Mouse (Mus musculus) limb, embryonic 12.5 days (tissue): ENCODE results near the gene Dpp6. TPM values are rescaled to one million over a fixed set of nuclear protein-coding genes. Genes with fewer than 3 reads are reported as not detected.

Experiments used
- ATAC-seq: fragments of 200-750 bp; cut with Nextera tagmentation; 2 replicates; pipeline ENCODE4 v1.8.0; 2017; ENCODE audit warnings: low read depth, moderate TSS enrichment; ENCODE audit not compliant: insufficient number of reproducible peaks, insufficient read depth, low FRiP score, low TSS enrichment
- H3K27ac ChIP-seq: fragments of 300-500 bp; sonication (generic); 2 replicates; pipeline ENCODE4 v1.5.1; 2016; ENCODE audit warnings: mild to moderate bottlenecking, moderate library complexity
- H3K27me3 ChIP-seq: fragments of 300-500 bp; sonication (generic); 2 replicates; pipeline ENCODE4 v1.6.1; 2016; ENCODE audit warnings: mild to moderate bottlenecking, moderate library complexity
- H3K36me3 ChIP-seq: fragments of 300-500 bp; sonication (generic); 2 replicates; pipeline ENCODE4 v1.6.1; 2016; ENCODE audit warnings: mild to moderate bottlenecking, moderate library complexity
- H3K4me1 ChIP-seq: fragments of 300-500 bp; sonication (generic); replicated peaks from 2 replicates; pipeline ENCODE4 v1.6.1; 2016
- H3K4me2 ChIP-seq: fragments of 300-500 bp; sonication (generic); 2 replicates; pipeline ENCODE4 v1.6.1; 2016; ENCODE audit warnings: mild to moderate bottlenecking, moderate library complexity
- H3K4me3 ChIP-seq: fragments of 300-500 bp; sonication (generic); replicated peaks from 2 replicates; pipeline ENCODE4 v1.5.1; 2016; ENCODE audit warnings: mild to moderate bottlenecking
- H3K9ac ChIP-seq: fragments of 300-500 bp; sonication (generic); replicated peaks from 2 replicates; pipeline ENCODE4 v1.6.1; 2016; ENCODE audit warnings: mild to moderate bottlenecking, moderate library complexity
- H3K9me3 ChIP-seq: fragments of 300-500 bp; sonication (generic); 2 replicates; pipeline ENCODE4 v1.6.1; 2016; ENCODE audit warnings: mild to moderate bottlenecking, moderate library complexity
- WGBS: fragments of 180-500 bp; shearing (Covaris S2); methylation state at CpG from one replicate; pipeline ENCODE4 v1.1.7; 2016; 5-methylcytosine and 5-hydroxymethylcytosine counted together
- polyA plus RNA-seq: library from polyadenylated mRNA; unstranded; fragments of >200 nt; fragmentation: Nextera tagmentation; extraction: Ambion mirVana; gene quantifications from 2 replicates; pipeline ENCODE4 v1.2.1, GENCODE M21; 2016

Gene Dpp6
- polyA plus RNA-seq, 1 experiment from 2014 or later = 1.8 TPM

DNA sequence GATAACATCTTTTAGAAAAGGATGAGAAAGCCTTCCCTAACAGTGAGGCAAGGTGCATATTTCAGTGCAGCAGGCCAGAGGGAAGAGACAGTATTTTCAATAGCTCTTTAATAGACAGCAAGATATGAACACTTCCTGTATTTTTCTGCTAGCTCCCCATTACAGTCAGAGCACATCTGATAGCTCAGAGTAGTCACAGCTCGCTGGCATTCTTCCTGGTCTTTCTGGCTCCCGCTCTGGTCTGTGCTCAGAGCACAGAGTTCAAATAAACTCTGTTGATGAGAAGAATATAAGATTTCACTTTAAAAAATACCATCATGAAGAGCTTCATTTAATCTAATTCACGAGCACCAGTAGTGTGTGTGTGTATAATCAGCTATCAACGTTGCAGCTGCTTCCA, 249.8 kb downstream of the Dpp6 start:
- Histone ChIP-seq H3K9me3 (no peaks in the 10 kb centered on the region), H3K4me2 (no peak overlapping the region), H3K4me1 (no peaks in the 10 kb centered on the region), H3K36me3 (no peaks in the 10 kb centered on the region), H3K27me3 (no peaks in the 10 kb centered on the region), H3K4me3 (no peak overlapping the region), H3K9ac (no peak overlapping the region), H3K27ac (no peak overlapping the region)
- ATAC-seq = no peak
- 83% methylated on average over 4 of the region's 4 CpGs for WGBS

GRCm38 (mm10) chr5:27075131-27075591, 258.2 kb downstream of the Dpp6 start:
- H3K36me3 ChIP-seq = no peaks in the 10 kb centered on the region
- ATAC-seq = no peak
- no peak overlapping the region for H3K9ac ChIP-seq
- no peak overlapping the region for H3K4me2 ChIP-seq
- no peaks in the 10 kb centered on the region for H3K27me3 ChIP-seq
- WGBS = 26% methylated on average over 8 of the region's 8 CpGs
- no peak overlapping the region for H3K27ac ChIP-seq
- no peaks in the 10 kb centered on the region for H3K4me1 ChIP-seq
- H3K4me3 ChIP-seq = no peak overlapping the region
- no peaks in the 10 kb centered on the region for H3K9me3 ChIP-seq

DNA sequence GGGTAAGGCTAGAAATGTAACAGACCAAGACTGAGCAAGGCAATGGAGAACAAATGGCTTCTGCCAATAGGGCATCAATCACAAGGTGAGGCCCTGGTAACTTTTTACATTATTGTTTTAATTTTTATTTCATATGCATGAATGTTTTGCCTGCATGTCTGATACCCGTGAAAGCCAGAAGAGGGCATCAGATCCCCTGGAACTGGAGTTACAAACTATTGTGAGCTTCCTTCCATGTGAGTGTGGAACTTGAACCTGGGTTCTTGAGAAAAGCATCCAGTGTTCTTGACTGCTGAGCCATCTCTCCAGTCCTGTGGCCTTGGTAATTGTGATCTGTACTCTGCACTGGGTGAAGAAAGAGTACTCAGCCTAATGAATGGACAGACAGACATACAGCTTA, 259.0 kb downstream of the Dpp6 start:
- no peak for ATAC-seq
- WGBS = 44% methylated on average over 1 of the region's 1 CpGs
- H3K36me3 ChIP-seq = no peaks in the 10 kb centered on the region
- no peaks in the 10 kb centered on the region for H3K9me3 ChIP-seq
- H3K4me1 ChIP-seq = no peaks in the 10 kb centered on the region
- no peak overlapping the region for H3K4me3 ChIP-seq
- H3K27me3 ChIP-seq = no peaks in the 10 kb centered on the region
- H3K4me2 ChIP-seq = no peak overlapping the region
- no peak overlapping the region for H3K9ac ChIP-seq
- H3K27ac ChIP-seq = no peak overlapping the region

DNA sequence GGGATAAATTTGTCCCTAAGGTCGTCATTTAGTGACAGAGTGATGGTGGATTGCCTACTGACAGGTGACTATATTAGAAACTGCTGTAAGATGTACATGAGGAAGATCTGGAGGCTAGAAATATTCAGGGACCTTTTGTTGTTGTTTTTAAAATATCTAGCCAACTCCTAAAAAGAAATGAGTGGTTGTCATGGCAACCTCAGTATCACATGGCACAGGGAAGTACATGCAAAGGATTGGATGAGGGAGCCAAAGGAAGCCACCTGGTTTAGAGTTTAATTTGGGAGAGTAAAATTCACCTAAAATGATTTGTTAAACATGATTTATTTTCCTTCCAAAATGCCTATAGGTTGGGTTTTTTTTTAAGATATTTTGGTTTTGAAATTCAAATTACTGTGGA, 260.8 kb downstream of the Dpp6 start:
- H3K4me1 ChIP-seq = no peaks in the 10 kb centered on the region
- no peak for ATAC-seq
- H3K4me2 ChIP-seq = no peak overlapping the region
- no peak overlapping the region for H3K9ac ChIP-seq
- H3K36me3 ChIP-seq = no peaks in the 10 kb centered on the region
- WGBS = 70% methylated on average over 1 of the region's 1 CpGs
- no peaks in the 10 kb centered on the region for H3K9me3 ChIP-seq
- no peak overlapping the region for H3K27ac ChIP-seq
- no peaks in the 10 kb centered on the region for H3K27me3 ChIP-seq
- H3K4me3 ChIP-seq = no peak overlapping the region

DNA sequence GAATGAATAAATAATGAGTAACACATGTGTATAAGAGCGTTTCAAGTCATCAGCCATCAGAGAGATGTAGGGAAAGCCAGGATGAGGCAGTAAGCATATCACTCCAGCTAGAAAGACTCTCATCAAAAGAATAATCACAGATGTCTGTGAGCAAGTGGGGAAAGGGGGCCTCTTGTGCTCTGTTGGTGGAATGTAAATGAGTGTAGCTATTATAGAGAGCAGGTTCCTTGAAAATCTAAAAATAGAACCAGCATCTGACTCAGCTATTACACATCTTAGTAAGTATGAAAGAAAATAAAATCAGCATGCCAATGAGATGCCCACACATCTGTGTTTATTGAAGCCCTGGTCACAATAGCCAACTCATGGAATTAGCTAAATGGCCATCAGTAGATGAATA, 264.3 kb downstream of the Dpp6 start:
- H3K4me2 ChIP-seq = no peak overlapping the region
- H3K36me3 ChIP-seq = no peaks in the 10 kb centered on the region
- no peaks in the 10 kb centered on the region for H3K9me3 ChIP-seq
- no peak for ATAC-seq
- H3K27ac ChIP-seq = no peak overlapping the region
- H3K4me3 ChIP-seq = no peak overlapping the region
- WGBS = 42% methylated on average over 1 of the region's 1 CpGs
- no peaks in the 10 kb centered on the region for H3K27me3 ChIP-seq
- no peaks in the 10 kb centered on the region for H3K4me1 ChIP-seq
- no peak overlapping the region for H3K9ac ChIP-seq

DNA sequence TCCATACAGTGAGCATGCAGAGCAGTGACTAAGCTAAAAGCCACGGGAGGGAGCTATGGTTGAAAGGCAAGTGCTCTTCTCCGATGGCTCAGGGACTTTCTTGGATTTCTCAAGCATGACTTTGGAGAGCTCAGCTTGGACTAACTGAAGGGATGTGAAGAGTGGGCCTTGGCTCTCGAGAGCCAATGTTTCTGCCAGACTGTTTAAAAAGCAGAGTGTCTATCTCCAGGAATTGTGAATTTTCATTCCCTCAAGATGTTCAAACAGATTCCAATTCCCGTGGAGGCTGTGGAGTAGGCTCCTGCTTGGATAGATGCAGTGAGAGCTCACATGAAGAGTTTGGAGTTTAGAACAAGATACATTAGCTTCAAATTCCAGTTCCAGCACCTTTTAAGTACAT, 266.8 kb downstream of the Dpp6 start:
- no peaks in the 10 kb centered on the region for H3K9me3 ChIP-seq
- no peaks in the 10 kb centered on the region for H3K36me3 ChIP-seq
- no peaks in the 10 kb centered on the region for H3K27me3 ChIP-seq
- ATAC-seq = no peak
- no peak overlapping the region for H3K9ac ChIP-seq
- H3K4me1 ChIP-seq = no peaks in the 10 kb centered on the region
- no peak overlapping the region for H3K4me3 ChIP-seq
- no peak overlapping the region for H3K27ac ChIP-seq
- H3K4me2 ChIP-seq = no peak overlapping the region
- WGBS = 75% methylated on average over 4 of the region's 4 CpGs

- WGBS = 90% methylated on average over 1 of the region's 1 CpGs
- Histone ChIP-seq H3K36me3 (no peaks in the 10 kb centered on the region), H3K4me2 (no peak overlapping the region), H3K9me3 (no peaks in the 10 kb centered on the region), H3K4me1 (no peaks in the 10 kb centered on the region), H3K9ac (no peak overlapping the region), H3K4me3 (no peak overlapping the region), H3K27me3 (no peaks in the 10 kb centered on the region), H3K27ac (no peak overlapping the region)
- no peak for ATAC-seq
Measured at GRCm38 (mm10) chr5:27108221-27108620, 291.2 kb downstream of the Dpp6 start.

DNA sequence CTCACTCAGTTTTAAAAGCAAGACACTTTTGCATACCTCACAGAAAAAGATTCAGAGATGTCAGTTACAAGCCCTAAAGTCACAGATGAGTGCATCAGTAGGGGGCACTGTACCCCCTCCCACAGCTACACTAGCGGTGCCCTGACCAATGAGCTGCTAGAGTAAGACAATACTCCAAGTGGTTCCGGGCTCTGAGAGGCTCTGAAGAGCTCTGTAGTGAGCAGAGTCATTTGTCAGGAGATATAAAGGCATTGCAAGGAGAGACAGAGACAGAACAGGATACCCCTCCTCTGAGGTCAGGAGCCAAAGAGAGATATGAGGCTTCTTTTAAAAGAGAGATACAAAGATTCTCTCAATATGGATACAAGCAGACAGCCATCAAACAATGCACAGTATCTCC, 305.5 kb downstream of the Dpp6 start:
- H3K27ac ChIP-seq = no peak overlapping the region
- no peaks in the 10 kb centered on the region for H3K4me1 ChIP-seq
- H3K4me3 ChIP-seq = no peak overlapping the region
- H3K4me2 ChIP-seq = no peak overlapping the region
- H3K9me3 ChIP-seq = no peaks in the 10 kb centered on the region
- no peaks in the 10 kb centered on the region for H3K36me3 ChIP-seq
- no peak for ATAC-seq
- no peaks in the 10 kb centered on the region for H3K27me3 ChIP-seq
- no peak overlapping the region for H3K9ac ChIP-seq
- 38% methylated on average over 2 of the region's 2 CpGs for WGBS

DNA sequence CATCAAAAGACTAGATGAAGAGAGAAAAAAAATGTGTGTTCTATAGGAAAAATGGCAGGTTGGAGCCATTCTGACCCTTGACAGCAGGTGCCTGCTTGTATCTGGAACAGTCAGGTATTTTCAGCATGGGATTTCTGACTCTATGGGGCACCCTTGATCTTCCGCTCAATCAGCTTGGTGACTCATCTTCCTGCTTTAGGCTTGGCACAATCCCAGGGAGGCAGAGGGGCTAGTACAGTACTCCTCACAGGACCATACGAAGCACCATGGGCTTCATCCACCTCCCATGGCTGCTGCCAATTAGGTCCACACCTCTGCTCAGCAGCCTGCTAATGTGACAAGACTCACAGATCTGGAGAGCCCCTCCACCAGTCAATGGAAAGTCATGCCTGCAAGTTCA, 305.9 kb downstream of the Dpp6 start:
- 76% methylated on average over 2 of the region's 2 CpGs for WGBS
- H3K36me3 ChIP-seq = no peaks in the 10 kb centered on the region
- ATAC-seq = no peak
- no peak overlapping the region for H3K4me3 ChIP-seq
- H3K4me1 ChIP-seq = no peaks in the 10 kb centered on the region
- no peaks in the 10 kb centered on the region for H3K9me3 ChIP-seq
- no peak overlapping the region for H3K4me2 ChIP-seq
- H3K27ac ChIP-seq = no peak overlapping the region
- no peaks in the 10 kb centered on the region for H3K27me3 ChIP-seq
- H3K9ac ChIP-seq = no peak overlapping the region

- Histone ChIP-seq H3K4me1 (no peaks in the 10 kb centered on the region), H3K9me3 (no peaks in the 10 kb centered on the region), H3K27ac (no peak overlapping the region), H3K4me2 (no peak overlapping the region), H3K36me3 (no peaks in the 10 kb centered on the region), H3K27me3 (no peaks in the 10 kb centered on the region), H3K4me3 (no peak overlapping the region), H3K9ac (no peak overlapping the region)
- WGBS = 84% methylated on average over 4 of the region's 4 CpGs
- ATAC-seq = no peak
Measured at GRCm38 (mm10) chr5:27126034-27126433, 309.0 kb downstream of the Dpp6 start.

DNA sequence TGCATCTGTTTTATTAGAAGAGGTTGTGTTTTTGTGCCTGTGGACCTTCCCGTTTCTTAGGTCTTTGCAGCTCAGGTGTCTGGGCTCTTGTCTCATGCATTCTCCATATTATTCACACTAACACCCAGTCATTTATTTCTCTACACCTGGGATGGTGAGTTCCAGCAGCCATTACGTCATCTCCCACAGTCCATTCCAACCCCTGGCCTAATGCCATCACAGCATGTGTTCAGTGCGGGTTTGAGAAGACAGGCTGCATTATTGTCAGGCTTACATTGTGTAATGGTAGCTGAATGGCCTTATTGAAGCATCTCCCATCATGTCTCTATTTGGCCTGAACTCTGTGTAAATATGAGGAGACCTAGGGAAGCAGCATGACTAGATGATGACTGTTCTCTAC, 316.2 kb downstream of the Dpp6 start:
- no peaks in the 10 kb centered on the region for H3K36me3 ChIP-seq
- H3K4me3 ChIP-seq = no peak overlapping the region
- H3K27ac ChIP-seq = no peak overlapping the region
- no peaks in the 10 kb centered on the region for H3K9me3 ChIP-seq
- H3K4me1 ChIP-seq = no peaks in the 10 kb centered on the region
- H3K9ac ChIP-seq = no peak overlapping the region
- 74% methylated on average over 3 of the region's 3 CpGs for WGBS
- ATAC-seq = no peak
- H3K27me3 ChIP-seq = no peaks in the 10 kb centered on the region
- no peak overlapping the region for H3K4me2 ChIP-seq

DNA sequence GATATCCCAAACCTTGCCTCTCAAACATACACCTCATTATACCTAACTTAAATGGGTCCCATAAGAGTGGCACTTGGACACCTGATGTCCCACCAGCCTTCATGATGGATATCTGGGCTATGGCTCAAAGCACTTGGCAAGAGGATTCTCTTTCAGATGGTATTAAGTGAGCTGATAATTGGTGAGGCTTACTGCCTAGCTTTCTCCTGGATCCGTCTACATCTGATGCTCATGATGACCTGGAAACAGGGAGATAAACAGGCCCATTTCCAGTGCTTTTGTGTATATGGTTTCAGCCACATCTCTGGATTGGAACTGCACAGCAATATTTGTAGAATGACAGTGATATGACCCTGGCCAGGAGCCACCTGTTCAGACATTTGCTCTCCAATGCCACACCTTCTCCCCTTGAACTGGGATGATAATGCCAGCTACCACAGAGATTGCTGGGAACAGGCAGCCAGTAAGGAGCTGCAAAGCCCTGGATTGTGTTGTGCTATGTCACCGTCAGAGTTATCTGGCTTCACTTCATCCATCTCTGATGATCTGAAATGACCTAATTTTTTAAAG, 317.5 kb downstream of the Dpp6 start:
- Histone ChIP-seq H3K27me3 (no peaks in the 10 kb centered on the region), H3K9me3 (no peaks in the 10 kb centered on the region), H3K4me3 (no peak overlapping the region), H3K9ac (no peak overlapping the region), H3K27ac (no peak overlapping the region), H3K4me2 (no peak overlapping the region), H3K36me3 (no peaks in the 10 kb centered on the region), H3K4me1 (no peaks in the 10 kb centered on the region)
- WGBS = 84% methylated on average over 2 of the region's 2 CpGs
- ATAC-seq = no peak
